Mouse (Mus musculus) cerebellum, adult 11-12 months (tissue): ENCODE results near the gene Il10ra.

Source experiments
- DNase-seq: peaks from one replicate; pipeline ENCODE4 v3.0.0; 2022

Il10ra gene

DNA sequence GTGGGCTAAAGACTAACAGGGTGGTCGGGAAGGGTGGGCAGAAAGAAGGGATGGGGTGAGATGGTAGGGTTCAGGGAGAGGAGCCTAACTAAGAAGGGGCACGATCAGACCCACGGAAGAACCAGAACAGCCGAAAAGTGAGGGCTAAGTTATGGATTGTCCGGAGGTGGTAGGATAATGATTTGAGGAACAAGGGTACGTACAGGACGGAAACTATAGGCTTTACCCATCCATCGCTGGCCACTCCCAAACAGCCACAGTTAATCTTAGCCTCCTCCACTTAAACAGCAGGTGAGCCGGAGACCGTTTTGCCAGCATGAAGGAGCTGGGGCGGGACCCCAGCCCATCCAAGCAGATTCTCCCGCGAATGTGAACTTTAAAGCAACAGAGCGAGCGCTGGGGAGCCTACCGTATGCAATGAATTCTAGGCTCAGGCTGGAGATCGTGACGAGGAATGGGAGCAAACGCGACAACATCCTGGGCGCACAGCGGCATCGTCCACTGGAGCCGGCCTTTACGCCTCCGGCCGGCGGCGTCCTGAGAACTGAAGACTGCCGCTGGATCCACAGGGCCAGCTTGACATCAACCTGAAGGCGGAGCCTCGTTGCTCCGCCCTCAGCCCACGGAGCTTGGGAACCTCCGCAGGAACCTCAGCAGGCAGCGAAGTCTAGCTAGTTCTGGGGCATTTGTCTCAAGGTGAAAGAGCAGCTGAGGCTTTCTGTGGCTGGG lies at the start of gene Il10ra:
Il10ra (minus strand) TSS at position 553 of the 729 bp plus-strand sequence.
- peak; percentile 61 for DNase-seq

DNA sequence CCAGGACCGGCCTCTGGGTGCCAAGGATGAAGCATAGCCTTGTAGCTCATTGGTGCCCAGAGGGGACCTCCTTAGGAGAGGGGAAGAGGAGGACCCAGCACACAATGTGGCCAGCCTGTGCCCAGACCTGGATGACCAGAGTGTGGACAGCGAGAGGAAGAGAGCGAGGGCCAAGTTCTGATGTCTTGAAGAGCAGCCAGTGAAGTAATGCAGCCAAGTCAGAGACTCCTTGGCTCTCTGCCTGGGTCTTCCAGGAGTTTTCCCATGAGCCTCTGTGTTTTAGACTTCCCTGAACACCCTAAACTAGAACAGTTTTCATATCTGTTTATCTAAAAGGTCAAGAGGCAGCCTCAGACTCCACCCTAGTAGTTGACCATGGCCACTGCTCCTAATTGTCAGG lies 48.7 kb upstream of the Il10ra start:
- no peak for DNase-seq

DNA sequence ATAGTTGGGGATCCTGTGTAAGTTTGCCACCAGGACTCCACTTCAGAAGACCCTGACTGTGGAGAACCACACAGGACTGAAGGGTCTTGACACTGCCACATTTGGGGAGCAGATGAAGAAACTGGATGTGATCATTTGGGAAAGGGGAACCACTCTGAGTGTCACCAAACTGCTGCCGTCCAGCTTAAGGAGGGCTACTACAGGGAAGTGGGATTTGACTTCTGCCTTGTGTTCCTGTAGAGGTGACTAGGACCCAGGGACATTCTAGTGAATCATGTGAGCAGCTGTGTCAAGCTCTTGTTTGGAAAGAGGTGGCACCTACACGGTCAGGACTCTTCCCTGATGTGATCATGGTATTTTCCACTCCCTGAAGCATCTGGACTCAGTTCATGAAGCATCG lies 45.0 kb upstream of the Il10ra start:
- no peak for DNase-seq

DNA sequence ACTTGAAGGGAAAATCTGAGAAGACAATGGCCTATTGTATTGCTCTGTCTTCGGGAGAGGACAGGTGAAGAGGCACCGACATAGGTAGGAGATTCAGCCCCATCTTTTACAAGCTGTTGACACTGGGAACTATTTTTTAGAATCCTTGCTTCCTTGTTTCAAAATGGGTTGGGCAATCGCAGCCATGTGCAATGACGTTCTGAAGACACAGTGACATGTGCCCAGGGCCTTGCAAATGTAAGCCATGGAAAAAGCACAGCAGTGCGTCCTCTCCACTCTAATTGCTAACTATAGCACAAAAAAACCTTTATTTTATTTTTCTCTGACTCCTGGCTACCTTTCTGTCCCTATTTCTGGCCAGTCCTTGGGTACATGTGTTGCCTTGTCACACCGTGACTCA lies 42.9 kb upstream of the Il10ra start:
- DNase-seq = no peak

DNA sequence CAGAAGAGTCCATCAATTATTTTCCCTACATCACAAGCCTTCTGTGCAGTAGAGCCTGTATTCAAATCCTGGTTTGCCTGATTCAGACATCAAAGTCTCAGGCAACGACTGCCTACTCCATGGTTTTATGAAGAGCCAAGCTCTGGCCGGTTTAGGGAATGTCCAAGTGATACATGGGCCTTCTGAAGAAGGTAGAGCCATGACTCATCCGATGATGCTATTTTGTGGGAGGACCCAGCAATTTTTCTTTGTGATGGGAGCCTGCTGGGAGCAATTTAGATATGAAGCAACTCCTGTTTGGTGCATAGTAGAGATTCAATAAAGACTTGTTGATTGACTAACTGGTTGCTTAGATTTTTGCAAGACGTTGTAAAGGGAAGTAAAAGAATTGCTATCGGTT lies 39.6 kb upstream of the Il10ra start:
- DNase-seq = no peak

- no peak for DNase-seq
Measured at GRCm38 (mm10) chr9:45306746-45307410, 37.9 kb upstream of the Il10ra start.

DNA sequence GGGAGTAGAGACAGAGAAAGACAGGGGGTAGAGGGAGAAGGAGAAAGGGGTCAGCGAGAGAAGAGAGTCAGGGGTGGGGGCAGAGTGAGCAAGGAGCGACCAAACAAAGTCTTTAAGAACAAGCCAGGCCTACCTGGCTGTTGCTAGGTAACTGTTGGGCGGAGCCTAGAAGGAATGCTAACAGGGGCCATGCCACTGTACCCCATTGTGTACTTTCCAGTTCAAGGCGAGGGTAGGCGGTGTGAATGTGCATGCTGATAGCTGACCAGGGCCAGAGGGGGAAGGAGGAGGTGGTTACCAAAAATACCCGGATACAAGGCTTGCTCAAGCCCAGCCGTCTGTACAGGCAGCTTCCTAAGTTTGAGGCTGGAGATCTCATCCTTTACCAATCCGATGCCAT lies 32.8 kb upstream of the Il10ra start:
- DNase-seq = no peak

GRCm38 (mm10) chr9:45300422-45301104 lies 31.6 kb upstream of the Il10ra start:
- peak; percentile 91 for DNase-seq

GRCm38 (mm10) chr9:45299231-45300006 lies 30.5 kb upstream of the Il10ra start:
- no peak for DNase-seq

GRCm38 (mm10) chr9:45294210-45295011 lies 25.5 kb upstream of the Il10ra start:
- no peak for DNase-seq

DNA sequence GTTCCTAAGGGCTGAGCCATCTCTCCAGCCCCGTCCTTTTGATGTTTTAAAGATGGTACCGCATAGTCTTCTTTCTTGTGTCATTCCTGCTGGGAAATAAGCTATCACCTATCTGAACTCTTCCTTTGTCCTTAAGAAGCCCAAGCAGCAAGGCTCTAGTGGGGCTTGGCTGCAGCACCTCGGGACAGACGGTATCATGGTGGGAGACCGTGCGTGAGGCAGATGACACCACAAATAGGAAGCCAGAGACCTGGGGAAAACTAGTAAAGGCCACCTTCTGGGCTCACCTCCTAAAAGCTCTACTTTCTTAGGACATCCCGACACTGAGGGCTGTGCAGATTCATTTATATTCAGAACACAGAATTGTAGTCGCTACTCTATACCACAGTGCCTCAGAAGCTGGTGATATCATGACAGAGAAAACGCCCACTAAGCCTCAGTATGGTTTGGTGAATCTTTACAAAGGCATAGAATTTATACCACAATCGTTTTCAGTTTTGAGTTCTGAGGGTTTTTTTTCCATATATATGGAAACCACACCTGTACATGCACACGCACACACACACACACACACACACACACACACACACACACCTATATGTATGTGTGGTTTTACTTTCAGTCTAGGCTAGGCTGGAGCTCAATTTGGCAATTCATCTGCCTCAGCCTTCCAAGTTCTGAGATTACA lies 22.7 kb upstream of the Il10ra start:
- peak; percentile 85 for DNase-seq

DNA sequence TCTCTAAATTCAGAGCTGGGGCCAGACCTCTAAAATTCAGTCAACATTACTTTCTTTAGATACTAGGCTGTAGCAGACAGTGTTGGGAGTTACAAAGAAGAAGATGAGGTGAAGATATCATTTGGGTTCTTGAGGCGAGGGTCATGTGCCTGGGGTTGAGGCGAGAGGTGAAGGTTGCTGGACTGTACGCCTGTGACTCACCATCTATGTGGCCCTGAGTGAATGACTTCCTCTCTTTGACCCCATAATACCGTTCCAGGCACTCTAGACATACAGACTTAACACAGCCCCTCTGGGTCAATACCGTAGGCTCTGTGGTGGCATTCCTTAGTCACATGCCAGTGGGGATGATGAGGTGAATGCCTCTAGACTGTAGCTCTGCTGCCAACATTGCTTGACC lies 13.5 kb upstream of the Il10ra start:
- no peak for DNase-seq

DNA sequence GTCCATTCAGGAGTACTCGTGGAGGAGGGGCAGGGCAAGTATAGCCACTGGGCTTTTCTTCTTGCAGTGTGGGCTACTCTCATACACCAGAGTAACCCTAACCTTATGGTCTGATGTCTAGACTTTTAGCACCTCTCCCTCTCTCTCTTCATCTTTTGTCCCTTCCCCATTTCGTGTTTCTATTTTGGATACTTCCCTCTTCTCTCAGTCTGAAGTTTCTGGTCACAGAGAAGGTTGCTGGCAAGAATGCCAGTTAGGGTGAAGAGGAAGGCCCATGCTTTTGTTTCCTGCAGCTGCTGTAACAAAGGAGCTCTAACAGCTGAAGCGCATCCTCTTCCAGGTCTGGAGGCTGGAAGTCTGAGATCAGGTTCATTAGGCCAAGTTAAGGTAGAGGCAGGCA lies 11.9 kb upstream of the Il10ra start:
- DNase-seq = no peak

DNA sequence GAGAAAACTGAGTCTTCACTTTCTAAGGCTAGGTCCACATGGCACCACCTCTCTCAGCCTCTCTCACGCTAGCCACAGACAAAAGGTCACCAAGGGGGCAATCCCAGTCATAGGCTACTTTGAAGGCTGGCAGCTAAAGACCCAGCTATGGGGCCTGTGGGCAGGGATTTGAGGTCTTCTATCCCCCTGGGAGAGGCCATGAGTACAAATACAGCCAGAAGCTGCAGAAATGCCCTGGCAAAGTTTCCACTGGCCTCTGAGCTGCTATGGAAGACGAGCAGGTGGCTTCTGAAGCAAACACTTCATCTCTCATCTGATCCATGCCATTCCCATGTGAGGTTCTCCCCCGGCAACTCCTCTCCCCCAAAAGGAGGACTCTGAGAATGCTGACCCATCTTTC lies 11.1 kb upstream of the Il10ra start:
- no peak for DNase-seq

DNA sequence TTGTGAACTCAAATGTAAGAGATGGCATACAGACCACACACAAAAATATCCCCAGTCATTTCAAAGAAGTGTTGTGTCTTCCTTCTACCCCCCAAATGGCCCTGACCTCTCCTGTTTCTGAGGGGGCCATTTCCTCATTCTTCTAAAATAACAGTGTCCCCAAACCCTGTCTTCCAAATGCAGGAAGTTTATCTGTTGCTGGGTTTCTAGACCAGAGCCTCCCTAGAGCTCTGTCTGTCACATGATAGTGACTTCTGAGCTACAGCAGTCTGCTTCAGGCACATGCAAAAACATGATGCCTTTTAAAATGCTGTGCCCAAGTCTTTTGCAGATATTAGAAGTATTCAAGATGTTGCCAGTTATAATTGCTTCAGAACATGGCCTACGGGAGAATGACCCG lies 5.7 kb upstream of the Il10ra start:
- no peak for DNase-seq

DNA sequence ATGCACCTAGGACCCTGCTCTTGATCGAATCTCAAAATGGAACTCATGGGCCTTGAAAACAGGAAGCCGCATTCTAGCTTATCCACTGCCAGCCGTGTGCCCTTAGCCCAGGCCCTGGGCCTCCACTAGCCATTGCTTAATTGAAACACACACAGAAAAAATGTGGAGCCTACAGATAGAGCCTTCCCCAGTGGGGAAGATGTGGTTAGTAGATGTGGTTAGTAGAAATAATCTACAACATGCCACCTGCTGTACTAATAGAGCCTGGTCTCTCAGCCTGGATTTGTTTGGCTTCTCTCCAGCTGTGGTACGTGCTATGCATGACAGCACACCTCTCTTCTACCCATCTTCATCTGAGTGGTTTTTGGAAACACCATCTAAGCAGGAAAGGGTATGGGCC lies 5.3 kb upstream of the Il10ra start:
- no peak for DNase-seq

DNA sequence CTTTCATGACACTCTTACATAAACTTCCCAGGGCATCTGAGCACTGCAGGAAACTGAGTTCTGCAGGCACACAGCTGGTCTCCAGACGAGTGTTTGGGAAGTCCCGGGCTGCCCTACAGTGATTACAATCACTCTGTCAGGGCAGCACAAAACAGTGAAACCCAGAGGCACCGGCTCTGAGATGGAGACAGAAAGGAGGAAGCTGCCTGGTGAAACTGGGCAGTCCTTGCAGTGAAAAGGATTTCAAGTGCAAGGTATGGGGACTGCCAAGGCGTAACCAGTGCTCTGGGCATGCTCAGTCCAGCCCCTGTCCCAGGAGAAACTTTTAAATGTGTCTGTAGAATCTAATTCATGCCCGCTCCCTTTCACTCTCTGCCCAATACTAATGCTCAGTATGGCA lies 3.3 kb upstream of the Il10ra start:
- DNase-seq = no peak

DNA sequence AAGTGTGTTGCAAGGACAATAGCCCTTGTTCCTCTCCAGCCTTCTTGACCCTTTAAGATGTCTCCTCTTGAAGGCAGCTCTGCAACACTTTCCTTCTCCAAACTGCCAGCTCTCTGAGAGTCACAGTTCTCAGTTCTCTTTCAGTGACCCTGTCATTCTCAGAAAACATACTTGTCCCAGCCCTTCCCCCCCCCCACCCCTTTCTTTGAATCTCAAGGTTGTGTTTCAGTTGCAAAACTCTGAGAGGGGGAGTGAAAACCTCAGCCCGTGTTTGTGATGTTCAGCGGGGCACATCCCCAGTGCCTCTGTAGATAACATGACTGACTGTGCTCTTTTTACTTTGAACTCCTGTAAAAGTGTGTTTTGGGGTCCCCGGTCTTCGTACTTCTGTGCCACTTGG lies 870 bp downstream of the Il10ra start:
- no peak for DNase-seq

DNA sequence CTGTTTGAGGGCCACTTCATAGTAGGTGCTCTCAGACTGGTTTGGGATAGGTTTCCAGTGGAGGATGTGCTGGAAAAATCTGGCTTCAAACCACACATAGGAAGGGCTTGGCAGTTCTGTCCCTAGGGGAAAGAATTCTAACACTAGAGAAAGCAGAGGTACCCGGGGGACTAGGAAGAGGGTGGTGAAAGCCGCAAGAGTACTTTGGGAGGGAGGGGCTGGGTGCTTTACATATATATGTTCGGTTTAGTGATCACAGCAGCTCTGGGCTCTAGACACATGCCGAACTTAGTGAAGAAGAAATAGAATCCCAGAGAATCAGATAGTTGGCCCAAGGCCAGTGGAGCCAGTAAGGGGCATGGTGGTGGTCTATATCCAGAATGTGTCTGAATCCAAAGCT lies 1.9 kb downstream of the Il10ra start:
- DNase-seq = no peak

DNA sequence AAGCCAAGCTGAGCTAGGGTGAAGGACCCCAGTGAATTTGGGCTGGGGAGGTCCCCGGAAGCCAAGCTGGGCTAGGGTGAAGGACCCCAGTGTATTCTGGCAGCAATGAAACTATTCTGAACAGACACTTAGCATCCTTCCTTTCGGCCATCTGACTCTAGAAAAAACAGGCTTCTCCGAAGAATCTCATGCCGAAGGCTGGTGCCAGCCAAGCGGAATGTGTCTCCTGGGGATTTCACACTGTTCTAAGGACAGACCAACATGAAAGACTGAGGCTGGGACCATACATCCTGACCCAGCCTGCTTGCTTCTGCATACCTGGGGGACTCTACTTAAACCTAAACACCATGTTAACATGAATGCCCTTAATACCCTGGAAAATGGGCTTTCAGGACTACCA lies 7.1 kb downstream of the Il10ra start:
- DNase-seq = no peak

DNA sequence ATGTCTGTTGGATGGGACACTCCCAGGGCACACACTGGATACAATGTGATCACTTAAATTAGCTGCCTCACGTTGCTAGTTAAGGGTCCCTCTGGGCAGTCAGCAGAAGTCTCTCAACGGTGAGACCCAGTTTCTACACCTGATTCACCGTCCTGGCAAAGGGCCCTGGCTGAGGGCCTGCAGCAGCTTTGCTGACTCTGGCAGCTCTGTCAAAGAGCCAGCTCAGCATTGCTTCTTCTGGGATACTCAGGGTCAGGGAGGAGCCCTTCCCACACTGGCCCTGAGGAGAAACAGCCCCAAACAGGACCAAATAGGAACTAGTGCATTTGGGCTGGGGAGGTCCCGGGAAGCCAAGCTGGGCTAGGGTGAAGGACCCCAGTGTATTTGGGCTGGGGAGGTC lies 7.5 kb downstream of the Il10ra start:
- DNase-seq = peak; percentile 88

- no peak for DNase-seq
Measured at GRCm38 (mm10) chr9:45259065-45259464, 9.9 kb downstream of the Il10ra start.
